Mouse (Mus musculus): ENCODE results near the gene Polr3b. TPM values are rescaled to one million over a fixed set of nuclear protein-coding genes. Genes with fewer than 3 reads are reported as not detected.

Polr3b gene
- polyA plus RNA-seq (2012; rRNA removed) = 3.4 and 3.6 TPM in 2 replicates

GRCm38 (mm10) chr10:84621826-84622790 lies at the start of gene Polr3b:
TSS of gene Polr3b (plus strand) at chr10:84622292.

DNA sequence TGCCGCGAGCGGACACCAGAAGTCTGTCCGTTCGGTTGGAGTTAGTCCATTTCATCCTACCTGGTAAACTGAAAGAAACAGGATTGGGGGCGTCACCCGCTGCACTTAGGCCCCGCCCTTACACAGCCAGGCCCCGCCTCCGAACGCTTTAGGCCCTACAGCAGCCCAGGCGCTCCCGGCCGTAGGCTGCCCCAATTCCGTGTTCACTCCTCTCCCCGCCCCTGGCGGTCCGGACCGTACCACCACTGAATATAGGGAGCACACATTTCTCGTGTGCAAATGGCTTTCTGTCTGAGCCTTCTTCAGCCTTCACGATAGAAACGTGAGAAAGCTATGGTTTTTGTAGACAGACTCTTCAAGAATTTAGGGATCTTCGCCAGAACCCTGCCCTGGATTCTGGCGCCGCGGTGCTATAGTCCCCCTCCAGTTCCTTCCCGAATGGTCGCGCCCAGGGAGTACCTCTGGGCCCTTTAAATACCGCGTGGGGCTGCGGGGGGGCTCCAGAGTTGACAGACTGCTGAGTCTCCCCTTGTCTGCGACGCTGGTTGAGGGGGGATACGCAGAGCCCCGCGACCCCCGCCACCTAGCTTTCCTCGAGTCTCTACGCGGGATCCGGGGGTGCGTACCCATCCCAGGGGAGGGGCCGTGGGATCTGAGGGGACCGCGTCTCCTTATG lies 45.6 kb upstream of the Polr3b start, which contains the start of gene Tcp11l2:
Tcp11l2 (plus strand) TSS at position 232 of the 676 bp plus-strand sequence.

DNA sequence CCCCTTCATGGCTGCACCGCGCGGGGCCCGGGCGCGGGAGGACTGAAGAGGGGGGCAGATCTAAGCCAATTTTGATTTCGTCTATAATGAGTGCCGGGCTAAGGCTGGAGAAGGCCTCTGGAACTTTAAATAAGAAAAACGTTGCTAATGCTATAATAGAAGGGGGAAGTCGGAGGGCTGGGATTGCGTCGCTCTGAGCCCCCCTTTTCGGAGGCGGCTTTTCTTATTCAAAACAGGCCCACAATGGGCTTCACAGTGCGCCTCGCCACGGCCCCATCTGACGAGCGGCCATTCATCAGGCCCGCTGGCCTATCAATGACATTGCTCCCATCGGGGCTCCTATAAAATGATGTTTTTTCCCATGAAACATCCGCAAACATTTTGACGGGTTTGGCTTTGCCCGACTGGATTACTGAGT lies 133.7 kb downstream of the Polr3b start, which contains the start of gene Rfx4:
Rfx4 (plus strand) TSS at position 277 of the 418 bp plus-strand sequence.

Other genes starting within 250 kb of the Polr3b start
- gene Nuak1, start 181.7 kb upstream of the Polr3b start, polyA plus RNA-seq (2012; rRNA removed) = 0.82 and 0.85 TPM in 2 replicates
- gene Ckap4, start 88.2 kb upstream of the Polr3b start, polyA plus RNA-seq (2012; rRNA removed) = 9.1 and 11.1 TPM in 2 replicates
- gene Tcp11l2, start 45.7 kb upstream of the Polr3b start, polyA plus RNA-seq (2012; rRNA removed) = 36.0 TPM in 2 replicates
- not detected in 2 replicates for gene Rfx4, start 133.8 kb downstream of the Polr3b start, polyA plus RNA-seq (2012; rRNA removed)

Measured in liver, embryonic 18 days (tissue).